In genomic region chr4:87650393-87650792, GRCm38 (mm10) we compare ENCODE assay signal across 19 mouse cellular contexts.
DNase-seq lines count a peak whose midpoint lies in the region; ATAC-seq and TF ChIP-seq lines count a peak whose summit lies in the region.
"Had no signal": no experiment of that assay in that cellular context is flagged by ENCODE, and none has a peak within 500 bp of the region (broad histone marks: within the 10 kb centered on the region; RNA-seq: fewer than 3 reads in every experiment).

No protein-coding gene starts in this region.

- DNase-seq in cerebellum, postnatal 10 days, result peak; percentile 68 to 74
- DNase-seq in cerebellum, postnatal 4 days (ENCODE audit: low spot score in 2 of 2), result no peak
- DNase-seq in hindbrain, embryonic 14.5 days (ENCODE audit: low spot score), result no peak
- DNase-seq in midbrain, postnatal 0 days (ENCODE audit: low spot score), result no peak
- no peak for DNase-seq in heart, adult 2 months
- DNase-seq: adrenal gland, postnatal 36 days; gastrocnemius, postnatal 14 days; heart, adult 11 months; kidney, postnatal 14 days; lung, postnatal 4 days had no signal

- no peaks in the 10 kb centered on the region for H3K27me3 ChIP-seq in hindbrain, embryonic 15.5 days
- no peaks in the 10 kb centered on the region for H3K27me3 ChIP-seq in hindbrain, embryonic 14.5 days (ENCODE audit: control insufficient read depth, insufficient read depth, low read length)
- H3K27me3 ChIP-seq in midbrain, embryonic 13.5 days, result 0 out of 2 replicates have a peak, but pooled peaks cover 3% of the 10 kb centered on the region
- no peaks in the 10 kb centered on the region for H3K27me3 ChIP-seq in midbrain, postnatal 0 days (ENCODE audit: insufficient read depth, low read length)
- H3K27me3 ChIP-seq in heart, adult 2 months (ENCODE audit: control insufficient read depth, insufficient read depth, low read length), result no peaks in the 10 kb centered on the region
- H3K27me3 ChIP-seq: heart, embryonic 13.5 days; hindbrain, embryonic 13.5 days; Patski had no signal

- no peaks in the 10 kb centered on the region for H3K79me2 ChIP-seq in heart, adult 2 months (replicated peaks; ENCODE audit: control insufficient read depth, insufficient read depth, low read length)

- no peak overlapping the region for H3K4me3 ChIP-seq in hindbrain, embryonic 15.5 days
- no peak overlapping the region for H3K4me3 ChIP-seq in hindbrain, embryonic 14.5 days (replicated peaks; ENCODE audit: low read length)
- no peak overlapping the region for H3K4me3 ChIP-seq in midbrain, embryonic 13.5 days (replicated peaks)
- H3K4me3 ChIP-seq in midbrain, postnatal 0 days (ENCODE audit: low read depth, low read length), result no peak overlapping the region
- no peak overlapping the region for H3K4me3 ChIP-seq in heart, adult 2 months
- H3K4me3 ChIP-seq: embryonic facial prominence, embryonic 10.5 days; heart, embryonic 13.5 days; hindbrain, embryonic 13.5 days; myocyte; neural tube, embryonic 13.5 days had no signal

- no peaks in the 10 kb centered on the region for H3K9me3 ChIP-seq in hindbrain, embryonic 15.5 days
- no peaks in the 10 kb centered on the region for H3K9me3 ChIP-seq in hindbrain, embryonic 14.5 days (ENCODE audit: control insufficient read depth, low read length)
- H3K9me3 ChIP-seq in midbrain, embryonic 13.5 days, result no peaks in the 10 kb centered on the region
- no peaks in the 10 kb centered on the region for H3K9me3 ChIP-seq in midbrain, postnatal 0 days (ENCODE audit: low read length)
- H3K9me3 ChIP-seq: embryonic facial prominence, embryonic 10.5 days; heart, embryonic 13.5 days; hindbrain, embryonic 13.5 days; neural tube, embryonic 13.5 days had no signal

- H3K36me3 ChIP-seq in hindbrain, embryonic 15.5 days, result no peaks in the 10 kb centered on the region
- H3K36me3 ChIP-seq in hindbrain, embryonic 14.5 days (replicated peaks; ENCODE audit: control insufficient read depth, insufficient read depth), result no peaks in the 10 kb centered on the region
- H3K36me3 ChIP-seq in midbrain, embryonic 13.5 days, result no peaks in the 10 kb centered on the region
- no peaks in the 10 kb centered on the region for H3K36me3 ChIP-seq in midbrain, postnatal 0 days (ENCODE audit: insufficient read depth, low read length)
- H3K36me3 ChIP-seq in heart, adult 2 months (ENCODE audit: control insufficient read depth, insufficient read depth, low read length), result no peaks in the 10 kb centered on the region
- H3K36me3 ChIP-seq: embryonic facial prominence, embryonic 10.5 days; heart, embryonic 13.5 days; hindbrain, embryonic 13.5 days; neural tube, embryonic 13.5 days had no signal

- H3K4me2 ChIP-seq in hindbrain, embryonic 15.5 days, result no peak overlapping the region
- no peak overlapping the region for H3K4me2 ChIP-seq in hindbrain, embryonic 14.5 days (replicated peaks)
- H3K4me2 ChIP-seq in midbrain, embryonic 13.5 days (replicated peaks), result no peak overlapping the region
- H3K4me2 ChIP-seq in midbrain, postnatal 0 days (ENCODE audit: low read depth, low read length, poor library complexity, severe bottlenecking), result no peak overlapping the region
- H3K4me2 ChIP-seq: heart, embryonic 13.5 days; hindbrain, embryonic 13.5 days; neural tube, embryonic 13.5 days had no signal

- TF ChIP-seq EP300 in heart, adult 2 months (IDR thresholded peaks at IDR 0.05; ENCODE audit: insufficient read depth, low read depth, low read length), result no peak

- intact Hi-C loops in heart, adult 2 months (cut with DNase I), result no loop called here

- no peak for TF ChIP-seq CTCF in midbrain, postnatal 0 days (IDR thresholded peaks at IDR 0.05)
- TF ChIP-seq CTCF in heart, adult 2 months (IDR thresholded peaks at IDR 0.05), result no peak

- H3K9ac ChIP-seq in hindbrain, embryonic 15.5 days, result no peak overlapping the region
- H3K9ac ChIP-seq in hindbrain, embryonic 14.5 days, result no peak overlapping the region
- no peak overlapping the region for H3K9ac ChIP-seq in midbrain, embryonic 13.5 days (replicated peaks)
- no peak overlapping the region for H3K9ac ChIP-seq in midbrain, postnatal 0 days (replicated peaks; ENCODE audit: low read length, poor library complexity, severe bottlenecking)
- H3K9ac ChIP-seq in heart, adult 2 months (ENCODE audit: low read depth, low read length), result no peak overlapping the region
- H3K9ac ChIP-seq: heart, embryonic 13.5 days; hindbrain, embryonic 13.5 days; neural tube, embryonic 13.5 days had no signal

- no peak for TF ChIP-seq POLR2A in heart, adult 2 months (IDR thresholded peaks at IDR 0.05; ENCODE audit: insufficient read depth, low read depth, low read length)

- no peak for ATAC-seq in hindbrain, embryonic 15.5 days (ENCODE audit: low FRiP score, low read depth)
- no peak for ATAC-seq in hindbrain, embryonic 14.5 days (ENCODE audit: low FRiP score)
- ATAC-seq in midbrain, embryonic 13.5 days, result no peak
- ATAC-seq in midbrain, postnatal 0 days (ENCODE audit: low FRiP score), result no peak
- ATAC-seq: intestine, embryonic 16.5 days; Patski had no signal

- 37% methylated on average over 3 of the region's 3 CpGs for WGBS in hindbrain, embryonic 15.5 days
- WGBS in hindbrain, embryonic 14.5 days, result 49% methylated on average over 3 of the region's 3 CpGs
- WGBS in midbrain, embryonic 13.5 days, result 45% methylated on average over 3 of the region's 3 CpGs
- WGBS in midbrain, postnatal 0 days, result 56% methylated on average over 3 of the region's 3 CpGs
- WGBS in heart, adult 2 months, result 62% methylated on average over 3 of the region's 3 CpGs

- peak overlapping the region; percentile 53 for H3K27ac ChIP-seq in hindbrain, embryonic 15.5 days (replicated peaks)
- H3K27ac ChIP-seq in hindbrain, embryonic 14.5 days, result no peak overlapping the region
- peak overlapping the region; percentile 56; the same call in 1 of the 2 replicates for H3K27ac ChIP-seq in midbrain, embryonic 13.5 days
- H3K27ac ChIP-seq in midbrain, postnatal 0 days (ENCODE audit: low read depth, low read length), result no peak overlapping the region
- no peak overlapping the region for H3K27ac ChIP-seq in heart, adult 2 months
- H3K27ac ChIP-seq: embryonic facial prominence, embryonic 10.5 days; heart, embryonic 13.5 days; neural tube, embryonic 13.5 days had no signal

- H3K4me1 ChIP-seq in hindbrain, embryonic 15.5 days (replicated peaks), result peaks cover 20% of the 10 kb centered on the region
- peaks cover 15% of the 10 kb centered on the region for H3K4me1 ChIP-seq in hindbrain, embryonic 14.5 days (replicated peaks; ENCODE audit: control insufficient read depth, insufficient read depth, low read length)
- peaks cover 36% of the 10 kb centered on the region for H3K4me1 ChIP-seq in midbrain, embryonic 13.5 days (replicated peaks)
- H3K4me1 ChIP-seq in midbrain, postnatal 0 days (ENCODE audit: insufficient read depth, low read length), result no peaks in the 10 kb centered on the region
- peaks cover 2% of the 10 kb centered on the region for H3K4me1 ChIP-seq in heart, adult 2 months (ENCODE audit: control insufficient read depth, insufficient read depth, low read length)

Comparison
In these comparisons a context has a peak if more than half of its experiments do, and no peak if none do; other contexts are left out.
1. DNase-seq: peak in cerebellum, postnatal 10 days (2 of 2); none in cerebellum, postnatal 4 days (0 of 2), hindbrain, embryonic 14.5 days (single experiment), midbrain, postnatal 0 days (single experiment) and heart, adult 2 months (0 of 2).
2. H3K27ac ChIP-seq: peak in hindbrain, embryonic 15.5 days (single experiment) and midbrain, embryonic 13.5 days (single experiment); none in hindbrain, embryonic 14.5 days (single experiment), midbrain, postnatal 0 days (single experiment) and heart, adult 2 months (single experiment).